Mouse (Mus musculus) yolk sac, embryonic 10.5 days (tissue): Measurements from ENCODE around the gene Mrpl48.
A peak's percentile ranks its signal among the peaks of the same experiment; 100 is the strongest.
"Not testable (repeated sequence)": the region's sequence is repeated elsewhere in the genome, so short reads cannot be mapped to it uniquely, and the experiment has no call there.

Source experiments
- DNase-seq: peaks from one replicate; pipeline ENCODE4 v3.0.0-alpha.2; 2017; ENCODE audit warnings: low spot score

Gene Mrpl48

GRCm38 (mm10) chr7:100582727-100583236 is 25.3 kb downstream of the Mrpl48 start:
- DNase-seq = peak; percentile 91

GRCm38 (mm10) chr7:100582235-100582634 is 25.9 kb downstream of the Mrpl48 start:
- DNase-seq = no peak

- no peak for DNase-seq
These were observed 29.3 kb downstream of the Mrpl48 start for GRCm38 (mm10) chr7:100578794-100579193.

GRCm38 (mm10) chr7:100572704-100573103 is 35.4 kb downstream of the Mrpl48 start:
- no peak for DNase-seq

- DNase-seq = no peak
These were observed 36.0 kb downstream of the Mrpl48 start for GRCm38 (mm10) chr7:100572061-100572460.

- DNase-seq = no peak
These were observed 37.0 kb downstream of the Mrpl48 start for GRCm38 (mm10) chr7:100570930-100571715.

- no peak for DNase-seq
These were observed 38.2 kb downstream of the Mrpl48 start for GRCm38 (mm10) chr7:100569907-100570306.

GRCm38 (mm10) chr7:100567238-100567637 is 40.9 kb downstream of the Mrpl48 start:
- not testable (repeated sequence) for DNase-seq

- no peak for DNase-seq
These were observed 46.1 kb downstream of the Mrpl48 start for GRCm38 (mm10) chr7:100561861-100562587.

GRCm38 (mm10) chr7:100559331-100559730 is 48.8 kb downstream of the Mrpl48 start:
- DNase-seq = no peak

GRCm38 (mm10) chr7:100557241-100557640 is 50.9 kb downstream of the Mrpl48 start:
- no peak for DNase-seq

- DNase-seq = peak; percentile 58
These were observed 52.6 kb downstream of the Mrpl48 start for GRCm38 (mm10) chr7:100555431-100555951.

GRCm38 (mm10) chr7:100554939-100555338 is 53.2 kb downstream of the Mrpl48 start:
- peak; percentile 80 for DNase-seq

- DNase-seq = no peak
These were observed 57.6 kb downstream of the Mrpl48 start for GRCm38 (mm10) chr7:100550338-100551007.

- no peak for DNase-seq
These were observed 58.3 kb downstream of the Mrpl48 start for GRCm38 (mm10) chr7:100549796-100550195.

- no peak for DNase-seq
These were observed 60.5 kb downstream of the Mrpl48 start for GRCm38 (mm10) chr7:100547631-100548030.

- DNase-seq = peak; percentile 66
These were observed 63.7 kb downstream of the Mrpl48 start for GRCm38 (mm10) chr7:100544437-100544836.

- no peak for DNase-seq
These were observed 68.6 kb downstream of the Mrpl48 start for GRCm38 (mm10) chr7:100539516-100539915.

GRCm38 (mm10) chr7:100537519-100537902 is 70.6 kb downstream of the Mrpl48 start:
- DNase-seq = no peak

- peak; percentile 96 for DNase-seq
These were observed 71.1 kb downstream of the Mrpl48 start, which contains the start of gene Coa4 for GRCm38 (mm10) chr7:100536804-100537518. TSS of gene Coa4 (plus strand) at chr7:100537071.

- DNase-seq = no peak
These were observed 72.3 kb downstream of the Mrpl48 start for GRCm38 (mm10) chr7:100535831-100536230.
